Mouse (Mus musculus): ENCODE results near the gene Dnm3.

- no peak for TF ChIP-seq EP300 (IDR thresholded peaks at IDR 0.05; ENCODE audit: low read depth in 1 of 2, low read length in 2 of 2)
- no peak for TF ChIP-seq ZMIZ1 (IDR thresholded peaks at IDR 0.05; ENCODE audit: low read depth, low read length)
- TF ChIP-seq CTCF (IDR thresholded peaks at IDR 0.05 in 2 of 3, conservative IDR thresholded peaks at IDR 0.05 in 1 of 3; ENCODE audit: control insufficient read depth in 1 of 3, insufficient read depth in 1 of 3, low read depth in 2 of 3, low read length in 3 of 3, poor library complexity in 1 of 3, severe bottlenecking in 1 of 3), result no peak
- no peak for TF ChIP-seq SIN3A (IDR thresholded peaks at IDR 0.05; ENCODE audit: low read length)
- TF ChIP-seq ZKSCAN1 (IDR thresholded peaks at IDR 0.05; ENCODE audit: low read depth, low read length), result no peak
- no peak for TF ChIP-seq USF2 (IDR thresholded peaks at IDR 0.05; ENCODE audit: borderline replicate concordance in 1 of 2, insufficient read depth in 1 of 2, low read depth in 1 of 2, low read length in 2 of 2)
- TF ChIP-seq MEF2A (IDR thresholded peaks at IDR 0.05; ENCODE audit: extremely low read depth, insufficient replicate concordance, low read depth, low read length, poor library complexity, severe bottlenecking), result no peak
- no peak for TF ChIP-seq ZNF384 (IDR thresholded peaks at IDR 0.05; ENCODE audit: low read depth, low read length)
- no peak for TF ChIP-seq POLR2AphosphoS5 (IDR thresholded peaks at IDR 0.05; ENCODE audit: borderline replicate concordance, low read depth, low read length)
- TF ChIP-seq USF1 (IDR thresholded peaks at IDR 0.05; ENCODE audit: low read depth, low read length), result no peak
Measured at GRCm38 (mm10) chr1:162100033-162100820, 377.6 kb downstream of the Dnm3 start.
